Mouse (Mus musculus): ENCODE results near the gene 1700092M07Rik.
"Not testable (repeated sequence)": the region's sequence is repeated elsewhere in the genome, so short reads cannot be mapped to it uniquely, and the experiment has no call there.

The 1700092M07Rik gene

DNA sequence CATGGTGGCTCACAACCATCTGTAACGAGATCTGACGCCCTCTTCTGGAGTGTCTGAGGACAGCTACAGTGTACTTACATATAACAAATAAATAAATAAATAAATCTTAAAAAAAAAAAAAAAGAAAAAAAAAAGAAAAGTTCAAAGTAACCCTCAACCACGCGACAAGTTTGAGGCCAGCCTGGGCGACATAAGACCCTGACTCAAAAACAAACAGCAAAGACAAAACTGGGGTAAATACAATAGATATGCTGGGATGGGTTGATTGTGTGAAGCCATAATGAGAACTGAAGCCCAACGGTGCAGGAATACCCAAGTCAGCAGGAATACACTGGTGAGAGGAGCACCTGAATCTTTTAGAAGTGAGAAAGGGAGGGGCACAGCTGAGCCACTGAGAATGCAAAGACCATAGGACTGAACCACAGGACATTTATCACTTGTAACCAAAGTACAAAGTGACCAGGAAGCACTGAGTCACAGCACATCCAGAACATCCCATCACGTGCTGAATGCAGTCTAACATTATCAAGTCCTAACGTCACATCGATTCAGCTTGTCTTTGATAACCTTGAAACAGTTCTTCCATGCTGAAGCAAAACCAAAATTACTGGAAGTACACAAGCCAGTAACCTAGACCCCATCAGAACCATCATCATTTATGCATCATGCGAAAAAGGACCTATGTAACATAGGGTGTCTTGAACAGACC lies 23.6 kb upstream of the 1700092M07Rik start:
- no peak for DNase-seq (ENCODE audit: low read depth, low spot score)

DNA sequence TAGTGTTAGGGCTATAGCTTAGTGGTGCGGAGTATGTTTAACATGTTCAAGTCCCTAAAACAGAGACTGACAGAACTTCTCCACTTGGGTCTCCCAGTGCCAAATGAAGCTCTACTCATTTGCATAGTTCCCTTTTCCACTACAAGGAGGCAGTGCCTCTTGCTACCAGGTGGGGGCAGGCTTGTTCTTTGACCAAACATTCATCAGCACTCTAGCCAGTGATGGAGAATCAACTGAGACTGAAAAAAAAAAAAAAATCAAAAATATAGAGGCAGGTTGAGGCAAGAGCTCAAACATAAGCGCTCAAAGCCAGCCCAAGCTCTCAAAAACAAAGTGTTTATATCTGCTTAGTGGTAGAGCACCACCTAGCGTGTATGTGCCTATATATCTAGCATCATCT lies 22.2 kb upstream of the 1700092M07Rik start:
- peak; percentile 73 for DNase-seq (ENCODE audit: low read depth, low spot score)

DNA sequence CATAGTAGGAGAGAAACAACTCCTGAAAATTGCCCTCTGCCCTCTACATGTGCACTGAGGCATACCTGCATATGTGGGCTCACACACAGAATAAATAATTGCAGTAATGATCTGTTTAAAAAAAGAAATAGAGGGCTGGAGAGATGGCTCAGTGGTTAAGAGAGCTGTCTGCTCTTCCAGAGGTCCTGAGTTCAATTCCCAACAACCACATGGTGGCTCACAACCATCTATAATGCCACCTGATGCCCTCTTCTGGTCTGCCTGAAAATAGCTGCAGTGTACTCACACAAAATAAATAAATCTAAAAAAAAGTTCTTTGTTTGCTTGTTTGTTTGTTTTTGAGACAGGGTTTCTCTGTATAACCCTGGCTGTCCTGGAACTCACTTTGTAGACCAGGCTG lies 21.5 kb upstream of the 1700092M07Rik start:
- DNase-seq (ENCODE audit: low read depth, low spot score) = not testable (repeated sequence)

DNA sequence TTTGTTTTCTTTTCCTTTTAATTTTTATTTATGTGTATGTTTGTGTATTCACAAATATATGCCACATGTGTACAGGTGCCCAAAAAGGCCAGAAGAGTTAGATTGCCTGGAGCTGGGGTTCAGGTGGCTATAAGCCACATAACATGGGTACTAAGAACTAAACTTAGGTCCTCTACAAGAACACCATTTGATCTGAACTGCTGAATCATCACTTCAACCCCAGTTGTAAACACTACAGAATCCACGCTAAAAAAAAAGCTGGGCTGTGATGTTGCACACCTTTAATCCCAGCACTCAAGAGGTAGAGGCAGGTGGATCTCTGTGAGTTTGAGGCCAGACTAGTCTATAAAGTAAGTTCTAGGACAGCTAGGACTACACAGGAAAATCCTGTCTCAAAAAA lies 19.1 kb upstream of the 1700092M07Rik start:
- DNase-seq (ENCODE audit: low read depth, low spot score) = no peak

DNA sequence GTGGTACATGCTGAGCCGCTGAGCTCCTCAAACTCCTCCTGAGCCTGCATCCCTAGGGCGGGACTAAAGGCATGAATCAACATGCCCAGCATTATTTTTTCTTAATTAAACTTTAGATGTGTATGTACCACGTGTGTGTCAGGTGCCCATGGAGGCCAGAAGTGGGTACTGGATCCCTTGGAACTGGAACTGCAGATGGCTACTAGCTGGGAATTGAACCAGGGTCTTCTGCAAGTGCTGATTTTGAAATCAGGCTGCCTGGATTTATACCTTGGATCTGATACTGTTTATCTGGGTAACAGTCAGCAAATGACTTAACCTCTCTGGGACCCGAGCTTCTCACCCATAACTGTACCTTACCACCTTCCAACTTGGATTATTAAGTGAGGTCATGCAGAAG lies 18.5 kb upstream of the 1700092M07Rik start:
- DNase-seq (ENCODE audit: low read depth, low spot score) = no peak

DNA sequence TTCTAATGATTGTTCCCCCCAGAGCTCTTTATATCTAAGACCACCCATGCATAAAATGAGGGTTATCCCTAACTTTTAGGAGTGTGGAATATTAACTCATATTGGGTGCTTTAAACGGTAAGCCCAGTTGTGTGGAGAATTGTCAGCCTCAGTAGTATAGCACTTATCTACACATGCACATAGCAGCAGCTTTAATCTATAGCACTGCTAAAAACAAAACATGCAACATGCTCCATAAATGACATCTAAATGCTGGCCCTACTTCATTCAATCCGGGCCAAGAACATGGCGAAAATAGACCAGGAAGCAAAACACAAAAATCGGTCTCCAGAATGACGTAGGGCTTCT lies 18.0 kb upstream of the 1700092M07Rik start:
- DNase-seq (ENCODE audit: low read depth, low spot score) = no peak

DNA sequence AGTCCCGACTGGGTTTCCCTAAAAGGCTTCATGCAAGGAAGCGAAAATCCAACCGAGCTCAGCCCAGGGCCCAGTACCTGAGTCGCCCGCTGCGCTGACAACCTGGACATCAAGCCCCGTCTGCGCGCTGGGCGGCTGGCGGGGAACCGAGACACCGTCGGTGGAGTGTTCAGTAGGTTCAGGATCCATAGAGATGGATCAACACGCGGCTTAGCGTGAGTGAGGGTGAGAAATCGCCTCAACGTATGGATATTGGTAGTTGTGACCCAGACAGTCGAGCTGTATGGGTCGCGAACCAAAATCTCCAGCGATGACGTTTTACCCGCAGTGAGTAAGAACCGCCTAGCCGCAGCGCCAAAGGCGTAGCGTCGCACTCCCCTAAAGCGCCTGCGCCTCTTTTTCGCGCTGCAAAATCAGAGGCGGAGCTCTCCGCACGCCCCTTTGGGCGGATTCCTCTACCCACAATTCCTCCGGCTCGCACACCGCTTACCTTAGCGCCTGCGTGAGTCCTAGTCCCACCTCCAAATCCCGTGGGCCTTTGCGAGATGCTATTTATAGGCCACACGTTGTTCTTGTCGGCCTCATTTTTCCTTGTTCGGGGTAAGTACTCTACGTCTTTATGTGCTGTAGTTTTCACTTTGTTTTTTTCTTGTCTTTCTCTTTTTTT lies 17.5 kb upstream of the 1700092M07Rik start, which contains the start of gene Slc3a2:
Slc3a2 (minus strand) TSS at position 463 of the 667 bp plus-strand sequence.
- peak; percentile 99 for DNase-seq (ENCODE audit: low read depth, low spot score)

DNA sequence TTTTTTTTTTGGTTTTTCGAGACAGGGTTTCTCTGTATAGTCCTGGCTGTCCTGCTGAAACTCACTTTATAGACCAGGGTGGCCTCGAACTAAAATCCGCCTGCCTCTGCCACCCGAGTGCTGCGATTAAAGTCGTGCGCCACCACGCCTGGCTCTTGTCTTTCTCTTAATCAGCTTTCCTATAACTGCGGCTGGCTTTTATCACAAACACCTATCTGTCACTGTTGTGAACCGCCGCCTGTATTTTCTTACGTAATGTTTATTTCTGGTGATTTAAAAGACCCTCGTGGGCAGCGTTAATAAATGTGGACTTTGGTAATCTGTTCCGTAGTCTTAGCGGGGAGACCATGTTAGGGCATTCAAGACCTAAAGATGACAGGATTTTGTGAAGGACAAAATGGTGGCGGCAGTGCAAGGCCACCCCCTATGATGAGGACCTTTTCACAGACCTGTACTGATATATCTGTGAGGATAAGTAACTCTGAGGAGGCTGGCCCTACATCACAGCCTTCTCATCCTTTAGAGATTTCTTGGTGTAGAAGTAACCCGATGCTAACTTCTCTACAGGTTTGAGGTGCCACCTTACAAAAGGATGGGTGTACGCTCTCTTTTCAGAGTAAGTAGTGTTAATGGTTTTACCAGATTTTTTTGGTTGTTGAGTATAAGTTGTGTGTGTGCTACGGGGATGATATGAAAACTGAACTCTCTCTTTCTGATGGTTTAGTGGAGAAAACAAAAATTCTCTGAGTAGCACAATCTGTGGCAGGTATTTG lies 16.8 kb upstream of the 1700092M07Rik start:
- no peak for DNase-seq (ENCODE audit: low read depth, low spot score)

DNA sequence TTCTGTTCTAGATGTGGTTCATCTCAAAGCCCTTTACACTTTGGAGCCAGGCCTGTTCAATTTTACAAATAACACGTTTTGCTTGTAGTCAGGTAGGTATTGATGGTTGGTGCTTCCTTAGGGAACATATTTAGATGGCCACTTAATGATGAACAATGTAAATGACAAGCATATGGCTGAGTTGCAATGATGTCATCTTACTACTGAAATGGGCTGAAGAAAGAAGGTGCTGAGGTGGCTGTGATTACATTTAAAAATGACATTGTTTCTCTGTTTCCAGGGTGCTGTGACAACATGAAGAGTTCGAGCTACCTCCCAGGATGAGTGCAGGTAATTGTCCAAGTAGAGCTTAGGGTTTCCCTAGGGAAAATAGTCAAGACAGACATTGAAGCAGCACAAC lies 16.1 kb upstream of the 1700092M07Rik start:
- DNase-seq (ENCODE audit: low read depth, low spot score) = no peak

DNA sequence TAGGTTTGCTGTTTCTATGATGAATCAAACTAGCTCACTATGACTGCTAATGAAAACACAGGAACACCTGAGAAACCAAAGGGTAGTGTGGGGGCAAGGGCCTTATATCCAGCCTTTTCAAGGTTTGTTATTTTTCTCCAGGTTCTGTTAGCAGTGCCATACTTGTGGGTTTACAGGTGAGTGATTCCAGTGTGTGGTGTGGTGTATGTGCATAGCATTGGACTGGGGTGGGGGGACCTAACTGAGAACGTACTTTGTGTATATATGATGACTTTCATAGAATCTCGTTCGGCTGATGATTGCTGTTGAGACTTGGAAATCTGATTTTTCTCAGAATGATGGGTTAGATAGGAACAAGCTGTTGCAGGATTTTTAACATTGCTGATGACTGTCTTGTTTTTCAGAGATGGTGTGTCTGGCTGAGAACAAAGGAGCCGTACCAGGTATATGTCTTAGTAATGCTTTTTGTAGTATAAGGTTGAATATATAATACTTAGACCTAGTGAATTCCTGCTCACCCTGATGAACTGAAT lies 15.4 kb upstream of the 1700092M07Rik start:
- no peak for DNase-seq (ENCODE audit: low read depth, low spot score)

DNA sequence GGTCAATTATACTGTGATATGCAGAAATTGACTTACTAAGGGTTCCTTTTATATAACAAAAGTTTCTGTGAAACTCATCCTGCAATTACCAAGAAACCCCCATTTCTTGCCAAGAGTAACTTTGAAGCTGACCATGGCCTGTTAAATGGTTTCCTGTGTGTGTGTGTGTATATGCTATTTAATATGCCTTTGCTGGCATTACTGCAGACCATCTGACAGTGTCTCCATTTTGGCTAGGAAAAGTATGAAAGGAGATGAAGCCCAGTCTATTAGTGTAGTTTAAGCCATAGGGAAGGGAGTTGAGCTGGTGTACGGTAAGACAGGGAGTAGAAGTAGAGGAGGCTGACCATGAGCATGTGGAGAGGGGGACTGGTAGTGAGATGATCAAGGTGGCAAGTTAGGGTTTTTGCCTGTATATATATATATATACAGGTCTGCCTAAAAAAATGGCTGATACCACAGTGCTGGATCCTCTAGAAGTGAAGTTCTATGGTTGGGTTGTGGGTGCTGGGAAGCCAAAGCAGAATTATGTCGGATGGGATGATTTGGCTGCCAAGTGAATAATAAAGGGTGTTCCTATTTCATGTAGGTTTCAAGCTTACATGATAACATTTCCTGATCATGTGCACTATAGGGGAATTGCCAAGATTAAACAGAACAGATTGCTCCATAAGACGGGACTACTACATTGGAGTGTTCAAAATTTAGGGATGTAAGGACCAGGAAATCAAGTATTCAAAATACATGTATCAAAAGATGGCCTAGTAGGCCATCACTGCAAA lies 13.7 kb upstream of the 1700092M07Rik start:
- no peak for DNase-seq (ENCODE audit: low read depth, low spot score)

DNA sequence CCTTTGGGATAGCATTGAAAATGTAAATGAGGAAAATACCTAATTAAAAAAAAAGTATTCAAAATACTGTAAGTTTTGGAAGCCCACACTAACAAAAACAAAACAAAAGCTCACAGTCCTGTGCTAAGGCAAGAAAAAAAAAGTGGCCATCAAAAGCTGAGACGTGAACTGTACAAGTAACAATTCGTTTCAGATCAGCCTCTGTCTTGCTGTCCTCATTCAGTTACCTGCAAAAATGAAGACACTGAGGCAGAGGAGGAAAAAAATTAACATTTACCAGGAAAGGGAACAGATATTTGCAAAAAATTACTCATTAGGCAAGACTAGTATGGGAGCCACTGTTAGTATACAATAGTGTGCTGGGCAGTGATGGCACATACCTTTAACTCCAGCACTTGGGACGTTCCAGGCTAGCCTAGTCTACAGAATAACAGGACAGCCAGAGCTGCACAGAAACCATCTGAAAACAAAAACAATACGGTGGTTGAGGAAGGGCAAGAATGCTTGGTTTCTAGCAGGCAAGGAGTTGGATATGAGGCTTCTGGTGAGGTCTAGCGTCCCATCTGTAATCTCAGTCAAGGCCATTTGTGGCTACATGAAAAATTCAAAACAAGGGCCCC lies 12.9 kb upstream of the 1700092M07Rik start:
- DNase-seq (ENCODE audit: low read depth, low spot score) = no peak

DNA sequence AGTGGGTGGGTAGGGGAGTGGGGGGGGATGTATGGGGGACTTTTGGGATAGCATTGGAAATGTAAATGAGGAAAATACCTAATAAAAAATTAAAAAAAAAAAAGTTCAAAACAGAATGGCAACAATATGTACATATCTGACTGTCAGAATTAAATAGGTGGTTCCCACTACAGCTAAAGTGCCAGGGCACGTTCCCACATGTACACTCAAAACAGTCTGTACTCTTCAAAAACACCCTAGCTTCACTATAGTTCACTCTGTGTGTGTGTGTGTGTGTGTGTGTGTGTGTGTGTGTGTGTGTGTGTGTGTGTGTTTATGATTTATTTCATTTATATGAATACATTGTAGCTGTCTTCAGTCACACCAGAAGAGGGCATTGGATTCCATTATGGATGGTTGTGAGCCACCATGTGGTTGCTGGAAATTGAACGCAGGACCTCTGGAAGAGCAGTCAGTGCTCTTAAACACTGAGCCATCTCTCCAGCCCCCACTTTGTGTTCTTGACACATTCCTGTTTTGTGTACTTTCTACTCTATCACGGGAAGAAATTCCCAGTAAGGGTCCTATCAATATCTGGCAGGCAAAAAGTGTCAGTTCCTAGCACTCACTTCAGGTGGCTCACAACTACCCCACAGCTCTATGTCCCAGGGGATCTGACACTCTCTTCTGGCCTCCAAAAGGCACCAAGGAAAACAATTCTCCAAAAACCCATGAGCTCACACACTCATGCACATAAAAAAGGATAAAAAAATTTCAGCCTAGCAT lies 12.0 kb upstream of the 1700092M07Rik start:
- DNase-seq (ENCODE audit: low read depth, low spot score) = not testable (repeated sequence)

DNA sequence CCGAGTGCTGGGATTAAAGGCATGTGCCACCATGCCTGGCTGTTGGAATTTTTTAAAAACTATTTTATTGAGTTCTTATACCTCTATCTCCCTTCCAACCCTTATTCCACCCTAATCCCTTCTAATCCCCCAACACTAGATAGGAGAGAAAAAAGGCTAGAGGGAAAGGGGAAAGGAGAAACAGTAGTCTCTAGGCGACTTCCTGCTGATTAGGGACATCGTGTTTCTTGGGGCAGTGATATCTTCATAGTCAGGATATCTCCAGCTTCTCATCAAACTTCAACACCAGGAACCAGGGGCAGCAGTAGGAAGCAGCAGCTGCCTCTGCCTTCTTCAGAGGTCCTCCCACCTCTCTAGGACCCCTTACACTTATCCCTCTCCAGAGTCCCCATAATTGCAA lies 6.2 kb upstream of the 1700092M07Rik start:
- DNase-seq (ENCODE audit: low read depth, low spot score) = no peak

DNA sequence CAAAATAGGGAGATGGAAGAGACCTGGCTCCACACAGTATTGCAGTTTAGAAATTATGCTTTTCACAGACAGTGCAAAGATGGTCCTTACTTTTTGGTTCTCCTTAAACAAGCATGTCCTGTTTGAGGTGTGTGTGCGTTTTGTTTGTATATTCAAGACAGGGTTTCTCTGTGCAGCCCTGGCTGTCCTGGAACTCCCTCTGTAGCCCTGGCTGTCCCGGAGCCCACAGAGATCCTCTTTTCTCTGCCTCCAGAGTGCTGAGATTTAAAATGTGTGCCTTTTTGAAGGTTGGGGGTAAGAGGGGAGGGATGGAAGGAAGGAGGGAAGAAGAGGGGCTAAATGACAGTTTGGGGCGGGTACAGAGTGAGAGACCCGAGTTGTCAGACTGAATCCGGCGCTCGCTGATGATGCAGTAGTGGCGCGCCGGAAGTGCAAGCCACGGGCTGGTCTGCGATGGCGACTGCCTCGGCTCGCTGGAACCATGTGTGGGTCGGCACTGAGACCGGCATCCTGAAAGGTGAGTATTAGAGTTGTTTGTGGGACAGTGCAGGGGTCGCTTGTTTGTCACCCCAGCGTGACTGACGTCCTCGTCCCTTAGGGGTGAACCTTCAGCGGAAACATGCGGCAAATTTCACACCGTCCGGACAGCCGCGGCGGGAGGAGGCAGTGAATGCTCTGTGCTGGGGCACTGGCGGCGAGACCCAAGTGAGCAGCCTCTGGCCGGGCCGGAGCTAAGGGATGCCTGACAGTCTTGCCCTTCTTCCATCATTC lies 4.9 kb upstream of the 1700092M07Rik start, which contains the start of gene Wdr74:
Wdr74 (plus strand) TSS at position 439 of the 771 bp plus-strand sequence.
- DNase-seq (ENCODE audit: low read depth, low spot score) = peak; percentile 92

DNA sequence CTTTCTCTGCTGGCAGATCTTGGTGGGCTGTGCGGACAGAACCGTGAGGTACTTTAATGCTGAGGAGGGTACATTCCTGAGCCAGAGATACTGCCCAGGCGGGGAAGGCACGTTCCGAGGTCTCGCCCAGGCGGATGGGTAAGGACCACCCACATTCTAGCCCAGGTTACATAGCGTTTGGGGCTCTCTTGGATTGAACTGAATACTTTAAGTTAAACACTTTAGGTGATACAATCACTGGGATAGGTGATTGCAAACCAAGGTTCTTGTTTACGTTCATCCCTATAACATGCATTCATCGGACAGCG lies 4.4 kb upstream of the 1700092M07Rik start:
- DNase-seq (ENCODE audit: low read depth, low spot score) = no peak

DNA sequence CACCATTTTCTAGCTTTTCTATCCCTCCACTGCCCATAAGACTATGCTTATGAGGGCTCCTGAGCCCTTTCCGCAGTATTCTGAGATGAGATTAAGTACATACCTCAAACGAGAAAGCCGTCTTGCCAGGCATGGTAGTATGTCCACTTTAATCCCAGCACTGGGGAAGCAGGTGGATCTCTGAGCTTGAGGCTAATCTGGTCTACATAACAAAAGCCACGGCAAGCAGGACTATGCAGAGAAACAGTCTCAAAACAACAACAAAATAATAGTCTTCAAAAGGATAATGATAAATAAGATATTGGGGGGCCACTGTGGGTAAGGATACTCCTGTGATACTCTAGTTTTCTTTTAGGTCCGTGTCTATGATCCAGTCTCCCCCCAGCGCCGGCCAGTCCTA lies 1.6 kb upstream of the 1700092M07Rik start:
- DNase-seq (ENCODE audit: low read depth, low spot score) = no peak

DNA sequence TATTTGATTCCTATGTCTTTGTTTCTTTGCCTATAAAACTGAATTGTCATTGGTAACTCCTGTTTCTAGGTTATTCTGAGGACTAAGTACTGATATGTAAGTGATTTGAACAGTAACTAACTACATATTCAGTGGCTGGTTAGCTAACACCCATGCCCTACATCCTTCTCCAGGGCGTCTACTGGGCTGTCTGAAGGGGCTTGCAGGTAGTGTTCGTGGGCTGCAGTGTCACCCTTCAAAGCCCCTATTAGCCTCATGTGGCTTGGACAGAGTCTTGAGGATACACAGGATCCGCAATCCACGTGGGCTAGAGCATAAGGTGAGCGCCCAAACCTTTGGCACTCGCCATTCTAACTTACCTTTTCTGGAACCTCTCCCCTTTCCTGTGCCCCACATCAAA lies 872 bp upstream of the 1700092M07Rik start:
- DNase-seq (ENCODE audit: low read depth, low spot score) = no peak

DNA sequence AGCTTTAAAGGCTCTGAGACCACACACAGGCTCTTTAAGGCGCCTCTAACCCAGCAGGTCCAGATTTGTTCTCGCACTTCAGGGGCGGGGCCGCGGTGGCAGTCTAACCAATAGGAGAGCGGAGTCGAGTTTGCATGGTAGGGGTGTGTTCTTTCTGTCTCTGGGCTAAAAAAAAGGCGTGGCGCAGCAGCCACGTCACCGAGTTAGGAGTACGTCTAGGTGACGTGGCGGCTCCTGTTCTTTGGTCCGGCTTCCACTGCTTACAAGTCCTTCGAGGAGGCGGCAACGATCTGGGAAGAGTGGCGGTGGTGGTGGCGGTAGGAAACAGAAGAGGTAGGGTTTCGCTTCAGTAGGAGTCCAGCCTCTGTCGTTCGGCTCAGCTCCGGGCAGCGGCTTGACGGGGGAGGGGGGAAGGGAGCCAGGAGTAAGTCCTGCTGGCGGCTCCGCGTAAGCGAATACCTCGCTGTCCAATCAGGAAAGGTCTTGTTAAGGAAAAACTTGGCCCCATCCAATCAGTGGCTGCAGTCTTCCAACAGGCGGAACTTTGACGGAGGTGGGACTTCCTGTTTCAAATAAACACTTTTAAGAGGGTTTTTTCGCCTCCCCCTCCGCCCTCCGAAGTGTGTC lies 838 bp downstream of the 1700092M07Rik start, which contains the start of gene Stx5a:
Stx5a (plus strand) TSS at position 171 of the 627 bp plus-strand sequence.
- peak; percentile 99 for DNase-seq (ENCODE audit: low read depth, low spot score)
